10 mouse cellular contexts compared by ENCODE assay signal in genomic region chr4:133592570-133592969, GRCm38 (mm10). TPM values are rescaled to one million over a fixed set of nuclear protein-coding genes. Genes with fewer than 3 reads are reported as not detected.
DNase-seq lines count a peak whose midpoint lies in the region; ATAC-seq lines count a peak whose summit lies in the region.
"Had no signal": no experiment of that assay in that cellular context is flagged by ENCODE, and none has a peak within 500 bp of the region (broad histone marks: within the 10 kb centered on the region; RNA-seq: fewer than 3 reads in every experiment).

No protein-coding gene starts in this region.

- H3K9ac ChIP-seq in midbrain, embryonic 11.5 days (ENCODE audit: low read length): no peak overlapping the region
- no peak overlapping the region for H3K9ac ChIP-seq in midbrain, embryonic 15.5 days
- H3K9ac ChIP-seq in embryonic facial prominence, embryonic 14.5 days (ENCODE audit: low read depth, low read length): no peak overlapping the region
- no peak overlapping the region for H3K9ac ChIP-seq in hindbrain, embryonic 16.5 days (ENCODE audit: low read depth, low read length)
- H3K9ac ChIP-seq: neural tube, embryonic 12.5 days had no signal

- no peak overlapping the region for H3K4me2 ChIP-seq in midbrain, embryonic 11.5 days
- no peak overlapping the region for H3K4me2 ChIP-seq in midbrain, embryonic 15.5 days
- no peak overlapping the region for H3K4me2 ChIP-seq in embryonic facial prominence, embryonic 14.5 days (ENCODE audit: low read depth, low read length)
- H3K4me2 ChIP-seq in hindbrain, embryonic 16.5 days (ENCODE audit: low read length): no peak overlapping the region
- H3K4me2 ChIP-seq: neural tube, embryonic 12.5 days had no signal

- H3K4me1 ChIP-seq in midbrain, embryonic 11.5 days (ENCODE audit: control insufficient read depth, insufficient read depth, low read length): no peaks in the 10 kb centered on the region
- H3K4me1 ChIP-seq in midbrain, embryonic 15.5 days: no peaks in the 10 kb centered on the region
- no peaks in the 10 kb centered on the region for H3K4me1 ChIP-seq in embryonic facial prominence, embryonic 14.5 days (ENCODE audit: control insufficient read depth, insufficient read depth, low read length)
- no peaks in the 10 kb centered on the region for H3K4me1 ChIP-seq in hindbrain, embryonic 16.5 days (ENCODE audit: control insufficient read depth, insufficient read depth, low read depth, low read length)
- H3K4me1 ChIP-seq: neural tube, embryonic 12.5 days had no signal

- WGBS in midbrain, embryonic 11.5 days: 35% methylated on average over 7 of the region's 7 CpGs
- WGBS in midbrain, embryonic 15.5 days: 31% methylated on average over 7 of the region's 7 CpGs
- 28% methylated on average over 7 of the region's 7 CpGs for WGBS in embryonic facial prominence, embryonic 14.5 days
- 33% methylated on average over 7 of the region's 7 CpGs for WGBS in hindbrain, embryonic 16.5 days

- H3K9me3 ChIP-seq in midbrain, embryonic 11.5 days (ENCODE audit: control insufficient read depth, low read length): no peaks in the 10 kb centered on the region
- H3K9me3 ChIP-seq in midbrain, embryonic 15.5 days: no peaks in the 10 kb centered on the region
- H3K9me3 ChIP-seq in embryonic facial prominence, embryonic 14.5 days (ENCODE audit: control insufficient read depth, low read length): no peaks in the 10 kb centered on the region
- H3K9me3 ChIP-seq in hindbrain, embryonic 16.5 days (ENCODE audit: control insufficient read depth, low read length): no peaks in the 10 kb centered on the region
- H3K9me3 ChIP-seq: neural tube, embryonic 12.5 days had no signal

- no peak overlapping the region for H3K4me3 ChIP-seq in midbrain, embryonic 11.5 days (ENCODE audit: low read depth, low read length)
- no peak overlapping the region for H3K4me3 ChIP-seq in midbrain, embryonic 15.5 days
- no peak overlapping the region for H3K4me3 ChIP-seq in embryonic facial prominence, embryonic 14.5 days (ENCODE audit: low read depth, low read length)
- no peak overlapping the region for H3K4me3 ChIP-seq in hindbrain, embryonic 16.5 days (ENCODE audit: low read length)
- H3K4me3 ChIP-seq: erythroblast, embryonic 14.5 days; neural tube, embryonic 12.5 days had no signal

- no peak for ATAC-seq in midbrain, embryonic 11.5 days (ENCODE audit: low FRiP score)
- ATAC-seq in midbrain, embryonic 15.5 days (replicated peaks): no peak
- ATAC-seq in embryonic facial prominence, embryonic 14.5 days (ENCODE audit: low read depth): peak; percentile 26; the same call in 1 of the 2 replicates
- ATAC-seq in hindbrain, embryonic 16.5 days: peak; percentile 30; the same call in 1 of the 2 replicates
- peak; percentile 81 for ATAC-seq in monocyte, adult 5-6 weeks (replicated peaks; ENCODE audit: insufficient number of reproducible peaks, low FRiP score, low TSS enrichment, poor library complexity, severe bottlenecking)

- no peak overlapping the region for H3K27ac ChIP-seq in midbrain, embryonic 11.5 days (ENCODE audit: low read depth, low read length)
- no peak overlapping the region for H3K27ac ChIP-seq in midbrain, embryonic 15.5 days
- H3K27ac ChIP-seq in embryonic facial prominence, embryonic 14.5 days (replicated peaks; ENCODE audit: low read depth, low read length): no peak overlapping the region
- no peak overlapping the region for H3K27ac ChIP-seq in hindbrain, embryonic 16.5 days (ENCODE audit: low read depth, low read length)
- H3K27ac ChIP-seq: neural tube, embryonic 12.5 days had no signal

- peak; percentile 99 for DNase-seq in midbrain, embryonic 11.5 days (ENCODE audit: low spot score, missing footprints)
- DNase-seq in adipocyte (ENCODE audit: low spot score): peak; percentile 61
- peak; percentile 65 for DNase-seq in embryonic facial prominence, embryonic 14.5 days (ENCODE audit: low spot score)
- DNase-seq in left cerebral cortex, postnatal 4 days: peak; percentile 73
- peak; percentile 64 for DNase-seq in thymus, postnatal 14 days

- intact Hi-C loops in left cerebral cortex, postnatal 4 days (cut with DNase I): loop anchor here (5.0 kb wide), 1 partner anchor 235 kb away; no protein-coding TSS in a partner anchor

- H3K36me3 ChIP-seq in midbrain, embryonic 11.5 days (ENCODE audit: control insufficient read depth, insufficient read depth, low read length): peaks cover 9% of the 10 kb centered on the region
- peaks cover 15% of the 10 kb centered on the region for H3K36me3 ChIP-seq in midbrain, embryonic 15.5 days (replicated peaks)
- peaks cover 44% of the 10 kb centered on the region for H3K36me3 ChIP-seq in embryonic facial prominence, embryonic 14.5 days (ENCODE audit: control insufficient read depth, insufficient read depth, low read length)
- peaks cover 19% of the 10 kb centered on the region for H3K36me3 ChIP-seq in hindbrain, embryonic 16.5 days (ENCODE audit: control insufficient read depth, insufficient read depth, low read length)

- H3K27me3 ChIP-seq in midbrain, embryonic 11.5 days (ENCODE audit: control insufficient read depth, insufficient read depth, low read length): no peaks in the 10 kb centered on the region; the same call in 1 of the 2 replicates
- H3K27me3 ChIP-seq in midbrain, embryonic 15.5 days (replicated peaks): no peaks in the 10 kb centered on the region
- H3K27me3 ChIP-seq in embryonic facial prominence, embryonic 14.5 days (replicated peaks; ENCODE audit: control insufficient read depth, insufficient read depth, low read length): no peaks in the 10 kb centered on the region
- no peaks in the 10 kb centered on the region for H3K27me3 ChIP-seq in hindbrain, embryonic 16.5 days (replicated peaks; ENCODE audit: control insufficient read depth, insufficient read depth, low read length)
- H3K27me3 ChIP-seq: neural tube, embryonic 12.5 days had no signal

RNA-seq across cellular contexts. Expression of gene Gpn2, which starts 8.4 kb away (rescaled TPM):
- polyA plus RNA-seq in midbrain, embryonic 11.5 days (2014; fragmentation: Nextera tagmentation; extraction: Ambion mirVana): 24.2 and 28.6 TPM in 2 replicates
- polyA plus RNA-seq in midbrain, embryonic 15.5 days (2015; fragmentation: Nextera tagmentation; extraction: Ambion mirVana): 18.2 and 21.2 TPM in 2 replicates
- 17.3 and 18.8 TPM in 2 replicates for polyA plus RNA-seq in embryonic facial prominence, embryonic 14.5 days (2014; fragmentation: Nextera tagmentation; extraction: Ambion mirVana)
- 16.6 and 16.9 TPM in 2 replicates for polyA plus RNA-seq in hindbrain, embryonic 16.5 days (2015; fragmentation: Nextera tagmentation; extraction: Ambion mirVana)
- total RNA-seq in left cerebral cortex, postnatal 4 days (2021): 10 to 100 TPM; 11.2 to 14.6 TPM
- 6.9 to 18.7 TPM (median 16.5 TPM) in 3 replicates for total RNA-seq in monocyte, adult 5-6 weeks (2017)

RNA-seq across cellular contexts. Expression of gene Sfn, which starts 9.4 kb away (rescaled TPM):
- polyA plus RNA-seq in midbrain, embryonic 11.5 days (2014; fragmentation: Nextera tagmentation; extraction: Ambion mirVana): 6.0 and 7.8 TPM in 2 replicates
- 1.2 and 3.4 TPM in 2 replicates for polyA plus RNA-seq in midbrain, embryonic 15.5 days (2015; fragmentation: Nextera tagmentation; extraction: Ambion mirVana)
- polyA plus RNA-seq in embryonic facial prominence, embryonic 14.5 days (2014; fragmentation: Nextera tagmentation; extraction: Ambion mirVana): 129 and 135 TPM in 2 replicates
- 2.1 and 2.2 TPM in 2 replicates for polyA plus RNA-seq in hindbrain, embryonic 16.5 days (2015; fragmentation: Nextera tagmentation; extraction: Ambion mirVana)
- 1 to 10 TPM; 1.9 to 2.2 TPM for total RNA-seq in left cerebral cortex, postnatal 4 days (2021)
- total RNA-seq in monocyte, adult 5-6 weeks (2017): 6.3 to 20.1 TPM (median 7.1 TPM) in 3 replicates

RNA-seq across cellular contexts. Expression of gene Gpatch3, which starts 18.0 kb away (rescaled TPM):
- polyA plus RNA-seq in midbrain, embryonic 11.5 days (2014; fragmentation: Nextera tagmentation; extraction: Ambion mirVana): 6.8 and 7.8 TPM in 2 replicates
- 8.1 and 9.1 TPM in 2 replicates for polyA plus RNA-seq in midbrain, embryonic 15.5 days (2015; fragmentation: Nextera tagmentation; extraction: Ambion mirVana)
- polyA plus RNA-seq in embryonic facial prominence, embryonic 14.5 days (2014; fragmentation: Nextera tagmentation; extraction: Ambion mirVana): 6.3 and 8.3 TPM in 2 replicates
- 5.9 and 7.6 TPM in 2 replicates for polyA plus RNA-seq in hindbrain, embryonic 16.5 days (2015; fragmentation: Nextera tagmentation; extraction: Ambion mirVana)
- total RNA-seq in left cerebral cortex, postnatal 4 days (2021): 10 to 100 TPM in 1 of 2 experiments, 1 to 10 TPM in 1; 6.2 to 10.0 TPM
- 30.9 to 41.9 TPM (median 32.6 TPM) in 3 replicates for total RNA-seq in monocyte, adult 5-6 weeks (2017)

RNA-seq across cellular contexts. Expression of gene Nr0b2, which starts 39.4 kb away (rescaled TPM):
- not detected in 2 replicates for polyA plus RNA-seq in midbrain, embryonic 11.5 days (2014; fragmentation: Nextera tagmentation; extraction: Ambion mirVana)
- 0.15 TPM in 1 of 2 replicates, not detected in the other for polyA plus RNA-seq in midbrain, embryonic 15.5 days (2015; fragmentation: Nextera tagmentation; extraction: Ambion mirVana)
- not detected in 2 replicates for polyA plus RNA-seq in embryonic facial prominence, embryonic 14.5 days (2014; fragmentation: Nextera tagmentation; extraction: Ambion mirVana)
- 0.36 TPM in 1 of 2 replicates, not detected in the other for polyA plus RNA-seq in hindbrain, embryonic 16.5 days (2015; fragmentation: Nextera tagmentation; extraction: Ambion mirVana)
- total RNA-seq in left cerebral cortex, postnatal 4 days (2021): not detected
- not detected in 3 replicates for total RNA-seq in monocyte, adult 5-6 weeks (2017)
- polyA plus RNA-seq: erythroblast, embryonic 14.5 days; neural tube, embryonic 12.5 days had no signal

RNA-seq across cellular contexts. Expression of gene Nudc, which starts 46.8 kb away (rescaled TPM):
- polyA plus RNA-seq in midbrain, embryonic 11.5 days (2014; fragmentation: Nextera tagmentation; extraction: Ambion mirVana): 330 and 336 TPM in 2 replicates
- polyA plus RNA-seq in midbrain, embryonic 15.5 days (2015; fragmentation: Nextera tagmentation; extraction: Ambion mirVana): 246 and 255 TPM in 2 replicates
- polyA plus RNA-seq in embryonic facial prominence, embryonic 14.5 days (2014; fragmentation: Nextera tagmentation; extraction: Ambion mirVana): 191 and 199 TPM in 2 replicates
- 246 and 265 TPM in 2 replicates for polyA plus RNA-seq in hindbrain, embryonic 16.5 days (2015; fragmentation: Nextera tagmentation; extraction: Ambion mirVana)
- 100 to 1,000 TPM; 119 to 121 TPM for total RNA-seq in left cerebral cortex, postnatal 4 days (2021)
- 88.6 to 116 TPM (median 99.8 TPM) in 3 replicates for total RNA-seq in monocyte, adult 5-6 weeks (2017)

Comparison
In these comparisons a context has a peak if more than half of its experiments do, and no peak if none do; other contexts are left out.
1. ATAC-seq: peak in embryonic facial prominence, embryonic 14.5 days (single experiment), hindbrain, embryonic 16.5 days (single experiment) and monocyte, adult 5-6 weeks (single experiment); none in midbrain, embryonic 11.5 days (single experiment) and midbrain, embryonic 15.5 days (single experiment).
2. RNA of gene Sfn, which starts 9.4 kb away (polyA plus RNA-seq): 129 to 135 TPM in embryonic facial prominence, embryonic 14.5 days; 6.0 to 7.8 TPM in midbrain, embryonic 11.5 days, 1.2 to 3.4 TPM in midbrain, embryonic 15.5 days and 2.1 to 2.2 TPM in hindbrain, embryonic 16.5 days; every median in the first group is over 10 times any median in the second.
3. Peak in every context shown above with its lines, with median percentiles within 50 percentile points of each other: DNase-seq.